Mouse (Mus musculus): ENCODE results near the gene Npat.

The Npat gene

GRCm38 (mm10) chr9:53609968-53610781 lies 73.3 kb downstream of the Npat start, which contains the start of gene Acat1:
TSS of gene Acat1 (minus strand) at chr9:53610382.
- peak; percentile 97 to 99 for DNase-seq

GRCm38 (mm10) chr9:53614286-53614685 lies 77.4 kb downstream of the Npat start:
- no peak for DNase-seq

GRCm38 (mm10) chr9:53615246-53615645 lies 78.4 kb downstream of the Npat start:
- no peak for DNase-seq
